Mouse (Mus musculus): Measurements from ENCODE around the gene Thtpa. TPM values are rescaled to one million over a fixed set of nuclear protein-coding genes. Genes with fewer than 3 reads are reported as not detected.

Gene Thtpa
- 44.4 and 47.2 TPM in 2 replicates for polyA plus RNA-seq (2014; fragmentation: Nextera tagmentation; extraction: Ambion mirVana)

DNA sequence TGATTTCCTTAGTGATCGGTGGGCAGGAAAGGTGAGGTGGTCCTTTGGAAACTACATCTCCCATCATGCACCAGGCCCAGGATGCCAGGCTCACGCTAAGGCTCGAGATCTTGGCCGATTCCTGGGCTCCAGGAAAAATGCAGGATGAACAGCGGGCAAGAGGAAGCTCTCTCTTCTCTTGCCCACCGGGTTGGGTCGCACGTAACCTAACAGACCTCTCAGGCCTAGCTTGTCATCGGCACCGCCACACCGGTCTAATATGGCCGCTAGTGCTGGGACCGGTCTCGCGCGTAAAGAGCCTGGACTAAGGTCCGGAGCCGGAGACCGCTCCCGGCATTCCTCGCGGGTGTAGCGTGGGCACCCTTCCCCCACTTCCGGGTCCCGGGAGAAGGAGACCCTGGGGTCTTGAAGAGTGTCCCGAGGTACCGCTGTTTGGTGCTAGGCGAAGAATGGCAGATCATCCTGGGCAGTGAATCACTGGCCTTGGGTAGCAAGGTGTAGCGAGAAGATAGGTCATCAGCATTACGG, at the start of gene Thtpa:
Thtpa (plus strand) TSS at position 81 of the 528 bp plus-strand sequence.
- Histone ChIP-seq H3K9ac (ENCODE audit: low read length) (peak within 1 kb of the TSS; percentile 81), H3K4me3 (ENCODE audit: low read depth, low read length) (peak within 1 kb of the TSS; percentile 54), H3K4me2 (ENCODE audit: low read length) (peak within 1 kb of the TSS; percentile 77), H3K4me1 (ENCODE audit: control insufficient read depth, insufficient read depth, low read length) (peaks cover 25% of the 10 kb centered on the region), H3K9me3 (replicated peaks; ENCODE audit: control insufficient read depth, low read length) (no peaks in the 10 kb centered on the region), H3K27ac (ENCODE audit: low read depth, low read length) (peak within 1 kb of the TSS; percentile 88), H3K27me3 (replicated peaks; ENCODE audit: control insufficient read depth, insufficient read depth, low read length) (no peaks in the 10 kb centered on the region), H3K36me3 (ENCODE audit: control insufficient read depth, insufficient read depth, low read length) (peaks cover 14% of the 10 kb centered on the region)
- 1% methylated on average over 30 of the region's 30 CpGs for WGBS
- ATAC-seq, result peak; percentile 57
- DNase-seq (ENCODE audit: low spot score), result peak; percentile 87

GRCm38 (mm10) chr14:55047971-55048531, 46.5 kb upstream of the Thtpa start:
- no peak for DNase-seq (ENCODE audit: low spot score)
- H3K4me2 ChIP-seq (ENCODE audit: low read length), result no peak overlapping the region
- WGBS, result 84% methylated on average over 2 of the region's 2 CpGs
- peaks cover 4% of the 10 kb centered on the region for H3K4me1 ChIP-seq (ENCODE audit: control insufficient read depth, insufficient read depth, low read length)
- H3K27ac ChIP-seq (ENCODE audit: low read depth, low read length), result no peak overlapping the region
- no peaks in the 10 kb centered on the region for H3K9me3 ChIP-seq (replicated peaks; ENCODE audit: control insufficient read depth, low read length)
- H3K9ac ChIP-seq (ENCODE audit: low read length), result no peak overlapping the region
- H3K36me3 ChIP-seq (ENCODE audit: control insufficient read depth, insufficient read depth, low read length), result no peaks in the 10 kb centered on the region
- H3K4me3 ChIP-seq (ENCODE audit: low read depth, low read length), result no peak overlapping the region
- ATAC-seq, result no peak
- no peaks in the 10 kb centered on the region for H3K27me3 ChIP-seq (replicated peaks; ENCODE audit: control insufficient read depth, insufficient read depth, low read length)

- H3K36me3 ChIP-seq (ENCODE audit: control insufficient read depth, insufficient read depth, low read length), result peaks cover 2% of the 10 kb centered on the region; the same call in 1 of the 2 replicates
- no peaks in the 10 kb centered on the region for H3K9me3 ChIP-seq (replicated peaks; ENCODE audit: control insufficient read depth, low read length)
- no peak overlapping the region; the same call in 1 of the 2 replicates for H3K4me3 ChIP-seq (ENCODE audit: low read depth, low read length)
- peak overlapping the region; percentile 17; the same call in 1 of the 2 replicates for H3K9ac ChIP-seq (ENCODE audit: low read length)
- no peaks in the 10 kb centered on the region for H3K27me3 ChIP-seq (replicated peaks; ENCODE audit: control insufficient read depth, insufficient read depth, low read length)
- DNase-seq (ENCODE audit: low spot score), result peak; percentile 98
- H3K27ac ChIP-seq (ENCODE audit: low read depth, low read length), result peak overlapping the region; percentile 98
- H3K4me1 ChIP-seq (ENCODE audit: control insufficient read depth, insufficient read depth, low read length), result peaks cover 26% of the 10 kb centered on the region
- peak; percentile 73 for ATAC-seq
- H3K4me2 ChIP-seq (ENCODE audit: low read length), result peak overlapping the region; percentile 65
- WGBS, result 14% methylated on average over 9 of the region's 9 CpGs
Observed at GRCm38 (mm10) chr14:55052496-55052895, 42.1 kb upstream of the Thtpa start.

DNA sequence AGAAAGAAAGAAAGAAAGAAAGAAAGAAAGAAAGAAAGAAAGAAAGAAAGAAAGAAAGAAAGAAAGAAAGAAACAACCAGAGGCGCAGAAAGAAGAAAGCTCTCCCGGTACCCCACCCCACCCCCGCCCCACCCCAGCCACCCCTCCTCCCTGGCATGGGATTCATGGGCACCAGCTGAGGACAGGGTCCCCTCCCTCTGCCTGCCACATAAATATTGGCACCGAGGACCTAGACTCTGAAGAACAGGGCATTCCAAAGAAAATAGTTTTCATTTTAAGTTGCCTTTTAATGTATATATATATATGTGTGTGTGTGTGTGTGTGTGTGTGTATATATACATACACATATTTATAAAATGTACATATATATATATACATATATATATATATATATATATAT, 41.5 kb upstream of the Thtpa start:
- H3K4me2 ChIP-seq (ENCODE audit: low read length), result peak overlapping the region; percentile 65
- H3K4me1 ChIP-seq (ENCODE audit: control insufficient read depth, insufficient read depth, low read length), result peaks cover 26% of the 10 kb centered on the region
- H3K36me3 ChIP-seq (ENCODE audit: control insufficient read depth, insufficient read depth, low read length), result peaks cover 5% of the 10 kb centered on the region; the same call in 1 of the 2 replicates
- no peaks in the 10 kb centered on the region for H3K27me3 ChIP-seq (replicated peaks; ENCODE audit: control insufficient read depth, insufficient read depth, low read length)
- H3K27ac ChIP-seq (ENCODE audit: low read depth, low read length), result peak overlapping the region; percentile 98
- H3K4me3 ChIP-seq (ENCODE audit: low read depth, low read length), result peak overlapping the region; percentile 32
- DNase-seq (ENCODE audit: low spot score) (peak; percentile 87), ATAC-seq (peak; percentile 40)
- no peak overlapping the region; the same call in 1 of the 2 replicates for H3K9ac ChIP-seq (ENCODE audit: low read length)
- H3K9me3 ChIP-seq (replicated peaks; ENCODE audit: control insufficient read depth, low read length), result no peaks in the 10 kb centered on the region
- 8% methylated on average over 4 of the region's 4 CpGs for WGBS

- Histone ChIP-seq H3K36me3 (ENCODE audit: control insufficient read depth, insufficient read depth, low read length) (peaks cover 5% of the 10 kb centered on the region; the same call in 1 of the 2 replicates), H3K4me3 (ENCODE audit: low read depth, low read length) (peak overlapping the region; percentile 32), H3K9me3 (replicated peaks; ENCODE audit: control insufficient read depth, low read length) (no peaks in the 10 kb centered on the region), H3K9ac (ENCODE audit: low read length) (peak overlapping the region; percentile 63), H3K27me3 (replicated peaks; ENCODE audit: control insufficient read depth, insufficient read depth, low read length) (no peaks in the 10 kb centered on the region), H3K4me2 (ENCODE audit: low read length) (peak overlapping the region; percentile 65), H3K4me1 (ENCODE audit: control insufficient read depth, insufficient read depth, low read length) (peaks cover 31% of the 10 kb centered on the region), H3K27ac (ENCODE audit: low read depth, low read length) (peak overlapping the region; percentile 98)
- DNase-seq (ENCODE audit: low spot score) (peak; percentile 96), ATAC-seq (peak; percentile 81)
- 32% methylated on average over 16 of the region's 17 CpGs for WGBS
Observed at GRCm38 (mm10) chr14:55053708-55054190, 40.8 kb upstream of the Thtpa start.

GRCm38 (mm10) chr14:55054191-55054749, 40.3 kb upstream of the Thtpa start:
- Histone ChIP-seq H3K27ac (ENCODE audit: low read depth, low read length) (peak overlapping the region; percentile 98), H3K9ac (ENCODE audit: low read length) (peak overlapping the region; percentile 63), H3K9me3 (replicated peaks; ENCODE audit: control insufficient read depth, low read length) (no peaks in the 10 kb centered on the region), H3K27me3 (replicated peaks; ENCODE audit: control insufficient read depth, insufficient read depth, low read length) (no peaks in the 10 kb centered on the region), H3K4me1 (ENCODE audit: control insufficient read depth, insufficient read depth, low read length) (peaks cover 36% of the 10 kb centered on the region), H3K4me2 (ENCODE audit: low read length) (peak overlapping the region; percentile 65), H3K36me3 (ENCODE audit: control insufficient read depth, insufficient read depth, low read length) (peaks cover 5% of the 10 kb centered on the region; the same call in 1 of the 2 replicates), H3K4me3 (ENCODE audit: low read depth, low read length) (peak overlapping the region; percentile 32)
- peak; percentile 88 for DNase-seq (ENCODE audit: low spot score)
- ATAC-seq, result peak; percentile 33
- whole genome bisulfite sequencing, result 36% methylated on average over 10 of the region's 10 CpGs

GRCm38 (mm10) chr14:55055167-55055834, 39.3 kb upstream of the Thtpa start:
- Histone ChIP-seq H3K4me2 (ENCODE audit: low read length) (peak overlapping the region; percentile 65), H3K27ac (ENCODE audit: low read depth, low read length) (peak overlapping the region; percentile 98), H3K4me3 (ENCODE audit: low read depth, low read length) (peak overlapping the region; percentile 32), H3K4me1 (ENCODE audit: control insufficient read depth, insufficient read depth, low read length) (peaks cover 42% of the 10 kb centered on the region), H3K36me3 (ENCODE audit: control insufficient read depth, insufficient read depth, low read length) (peaks cover 15% of the 10 kb centered on the region), H3K9me3 (replicated peaks; ENCODE audit: control insufficient read depth, low read length) (no peaks in the 10 kb centered on the region), H3K9ac (ENCODE audit: low read length) (peak overlapping the region; percentile 63), H3K27me3 (replicated peaks; ENCODE audit: control insufficient read depth, insufficient read depth, low read length) (no peaks in the 10 kb centered on the region)
- ATAC-seq (peak; percentile 40), DNase-seq (ENCODE audit: low spot score) (peak; percentile 94)
- 38% methylated on average over 11 of the region's 11 CpGs for WGBS

GRCm38 (mm10) chr14:55059009-55059408, 35.6 kb upstream of the Thtpa start:
- H3K4me2 ChIP-seq (ENCODE audit: low read length), result peak overlapping the region; percentile 65
- 91% methylated on average over 1 of the region's 1 CpGs for WGBS

More at GRCm38 (mm10) chr14:55059009-55059408, 35.6 kb upstream of the Thtpa start:
- no peaks in the 10 kb centered on the region for H3K9me3 ChIP-seq (replicated peaks; ENCODE audit: control insufficient read depth, low read length)
- no peaks in the 10 kb centered on the region for H3K27me3 ChIP-seq (replicated peaks; ENCODE audit: control insufficient read depth, insufficient read depth, low read length)
- ATAC-seq, result no peak
- peaks cover 42% of the 10 kb centered on the region for H3K36me3 ChIP-seq (ENCODE audit: control insufficient read depth, insufficient read depth, low read length)
- peak overlapping the region; percentile 15 for H3K4me3 ChIP-seq (ENCODE audit: low read depth, low read length)
- DNase-seq (ENCODE audit: low spot score), result no peak
- no peak overlapping the region for H3K27ac ChIP-seq (ENCODE audit: low read depth, low read length)
- peaks cover 59% of the 10 kb centered on the region for H3K4me1 ChIP-seq (ENCODE audit: control insufficient read depth, insufficient read depth, low read length)
- no peak overlapping the region for H3K9ac ChIP-seq (ENCODE audit: low read length)
